Mouse (Mus musculus) small intestine, adult 2 months (tissue): ENCODE measurements around the gene C2cd5.

ENCODE experiments used
- CTCF ChIP-seq: fragments of 200-500 bp; IDR thresholded peaks from 2 replicates; pipeline ENCODE4 v1.5.1; 2012; ENCODE audit warnings: low read depth, mild to moderate bottlenecking, control low read depth, inconsistent platforms, low read length, moderate library complexity, mixed read lengths; ENCODE audit not compliant: insufficient replicate concordance, insufficient read length; ENCODE audit errors: extremely low read depth
- POLR2A ChIP-seq: fragments of 200-500 bp; IDR thresholded peaks from 2 replicates; pipeline ENCODE4 v1.6.1; 2012; ENCODE audit warnings: low read depth, mild to moderate bottlenecking, control low read depth, inconsistent platforms, low read length, moderate library complexity

DNA sequence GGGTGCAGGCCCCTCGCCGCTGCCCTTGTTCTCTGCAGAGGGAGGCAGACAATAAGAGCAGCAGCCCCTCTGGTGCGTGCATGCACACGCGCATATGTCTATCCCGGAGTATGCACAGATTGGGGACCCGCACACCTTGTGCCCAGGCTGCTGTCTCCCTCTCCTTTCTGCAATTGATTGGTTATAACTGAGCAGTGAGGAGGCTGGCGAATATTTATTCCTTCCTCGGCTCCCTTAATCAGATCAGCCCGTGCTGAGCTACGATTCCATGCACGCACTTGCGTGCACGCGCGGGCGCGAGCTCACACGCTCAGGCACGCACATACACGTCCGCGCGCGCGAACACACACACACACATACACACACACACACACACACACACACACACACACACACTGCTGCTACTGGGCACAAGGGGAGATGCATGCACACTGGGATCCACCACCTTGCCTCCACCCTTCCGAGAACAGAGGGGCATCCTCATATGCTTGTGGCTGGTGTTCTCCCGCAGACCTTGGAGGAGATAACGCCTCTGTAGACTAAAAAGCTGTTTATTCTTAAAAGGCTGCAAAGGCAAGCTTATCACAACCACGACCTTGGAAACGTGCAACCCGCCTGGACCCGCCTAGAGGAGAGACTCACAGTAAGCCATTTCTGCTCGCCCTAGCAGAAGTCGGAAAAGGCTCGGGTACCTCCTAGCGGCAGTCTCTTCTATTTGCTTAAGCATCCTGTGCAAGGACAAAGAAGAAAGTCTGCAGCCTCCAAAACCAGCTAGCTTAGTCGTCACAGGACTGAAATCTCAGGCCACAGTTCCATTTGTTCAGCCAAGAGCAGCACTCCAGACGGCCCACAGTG, 135.2 kb downstream of the C2cd5 start:
- TF ChIP-seq CTCF (peak; percentile 39; the same call in 1 of the 2 replicates), POLR2A (no peak)
